Mouse (Mus musculus): ENCODE data around the gene Ccdc115. TPM values are rescaled to one million over a fixed set of nuclear protein-coding genes. Genes with fewer than 3 reads are reported as not detected.

The Ccdc115 gene
- polyA plus RNA-seq (2014; fragmentation: Illumina TruSeq; extraction: RNeasy Lipid Tissue Mini Kit (QIAGEN cat#74804); ENCODE audit: low read depth, low replicate concordance) = 17.5 TPM

GRCm38 (mm10) chr1:34439215-34439960 lies at the start of gene Ccdc115, which contains the start of gene Imp4:
TSS of gene Ccdc115 (minus strand) at chr1:34439672.
TSS of gene Imp4 (plus strand) at chr1:34439851.

GRCm38 (mm10) chr1:34459284-34460060 lies 20.0 kb upstream of the Ccdc115 start, which contains the start of gene Ptpn18:
TSS of gene Ptpn18 (plus strand) at chr1:34459762.

Other genes with a start within 250 kb of the Ccdc115 start
- gene Imp4, start 179 bp upstream of the Ccdc115 start, polyA plus RNA-seq (2014; fragmentation: Illumina TruSeq; extraction: RNeasy Lipid Tissue Mini Kit (QIAGEN cat#74804); ENCODE audit: low read depth, low replicate concordance) = 5.4 TPM
- gene Ptpn18, start 20.1 kb upstream of the Ccdc115 start, polyA plus RNA-seq (2014; fragmentation: Illumina TruSeq; extraction: RNeasy Lipid Tissue Mini Kit (QIAGEN cat#74804); ENCODE audit: low read depth, low replicate concordance) = not detected
- 45.6 TPM for gene Prss39, start 58.7 kb upstream of the Ccdc115 start, polyA plus RNA-seq (2014; fragmentation: Illumina TruSeq; extraction: RNeasy Lipid Tissue Mini Kit (QIAGEN cat#74804); ENCODE audit: low read depth, low replicate concordance)
- not detected for gene Cfc1, start 96.0 kb upstream of the Ccdc115 start, polyA plus RNA-seq (2014; fragmentation: Illumina TruSeq; extraction: RNeasy Lipid Tissue Mini Kit (QIAGEN cat#74804); ENCODE audit: low read depth, low replicate concordance)
- 37.3 TPM for gene Prss40, start 121.3 kb upstream of the Ccdc115 start, polyA plus RNA-seq (2014; fragmentation: Illumina TruSeq; extraction: RNeasy Lipid Tissue Mini Kit (QIAGEN cat#74804); ENCODE audit: low read depth, low replicate concordance)
- gene Amer3, start 140.0 kb upstream of the Ccdc115 start, polyA plus RNA-seq (2014; fragmentation: Illumina TruSeq; extraction: RNeasy Lipid Tissue Mini Kit (QIAGEN cat#74804); ENCODE audit: low read depth, low replicate concordance) = 0.10 TPM

Data from testis, adult 10 weeks (tissue).